Mouse (Mus musculus) neural tube, embryonic 12.5 days (tissue): ENCODE results near the gene Spon1. TPM values are rescaled to one million over a fixed set of nuclear protein-coding genes. Genes with fewer than 3 reads are reported as not detected.

Source experiments
- ATAC-seq: fragments of 200-750 bp; cut with Nextera tagmentation; 2 replicates; pipeline ENCODE4 v1.8.0; 2017; ENCODE audit warnings: low read depth, mild to moderate bottlenecking, moderate TSS enrichment, moderate library complexity; ENCODE audit not compliant: low FRiP score
- H3K27ac ChIP-seq: fragments of 300-500 bp; sonication (generic); 2 replicates; pipeline ENCODE4 v1.5.1; 2016
- H3K27me3 ChIP-seq: fragments of 300-500 bp; sonication (generic); replicated peaks from 2 replicates; pipeline ENCODE4 v1.6.1; 2016; ENCODE audit warnings: mild to moderate bottlenecking
- H3K36me3 ChIP-seq: fragments of 300-500 bp; sonication (generic); 2 replicates; pipeline ENCODE4 v1.6.1; 2016; ENCODE audit warnings: mild to moderate bottlenecking
- H3K4me1 ChIP-seq: fragments of 300-500 bp; sonication (generic); 2 replicates; pipeline ENCODE4 v1.6.1; 2016
- H3K4me2 ChIP-seq: fragments of 300-500 bp; sonication (generic); replicated peaks from 2 replicates; pipeline ENCODE4 v1.6.1; 2016; ENCODE audit warnings: mild to moderate bottlenecking
- H3K4me3 ChIP-seq: fragments of 300-500 bp; sonication (generic); 2 replicates; pipeline ENCODE4 v1.5.1; 2016
- H3K9ac ChIP-seq: fragments of 300-500 bp; sonication (generic); 2 replicates; pipeline ENCODE4 v1.6.1; 2016; ENCODE audit warnings: mild to moderate bottlenecking
- H3K9me3 ChIP-seq: fragments of 300-500 bp; sonication (generic); 2 replicates; pipeline ENCODE4 v1.6.1; 2016; ENCODE audit warnings: mild to moderate bottlenecking
- WGBS: fragments of 180-500 bp; shearing (Covaris S2); methylation state at CpG from one replicate; pipeline ENCODE4 v1.1.7; 2016; 5-methylcytosine and 5-hydroxymethylcytosine counted together
- polyA plus RNA-seq: library from polyadenylated mRNA; unstranded; fragments of >200 nt; fragmentation: Nextera tagmentation; extraction: Ambion mirVana; gene quantifications from 2 replicates; pipeline ENCODE4 v1.2.1, GENCODE M21; 2016

The Spon1 gene
- 85.9 and 86.4 TPM in 2 replicates for polyA plus RNA-seq

DNA sequence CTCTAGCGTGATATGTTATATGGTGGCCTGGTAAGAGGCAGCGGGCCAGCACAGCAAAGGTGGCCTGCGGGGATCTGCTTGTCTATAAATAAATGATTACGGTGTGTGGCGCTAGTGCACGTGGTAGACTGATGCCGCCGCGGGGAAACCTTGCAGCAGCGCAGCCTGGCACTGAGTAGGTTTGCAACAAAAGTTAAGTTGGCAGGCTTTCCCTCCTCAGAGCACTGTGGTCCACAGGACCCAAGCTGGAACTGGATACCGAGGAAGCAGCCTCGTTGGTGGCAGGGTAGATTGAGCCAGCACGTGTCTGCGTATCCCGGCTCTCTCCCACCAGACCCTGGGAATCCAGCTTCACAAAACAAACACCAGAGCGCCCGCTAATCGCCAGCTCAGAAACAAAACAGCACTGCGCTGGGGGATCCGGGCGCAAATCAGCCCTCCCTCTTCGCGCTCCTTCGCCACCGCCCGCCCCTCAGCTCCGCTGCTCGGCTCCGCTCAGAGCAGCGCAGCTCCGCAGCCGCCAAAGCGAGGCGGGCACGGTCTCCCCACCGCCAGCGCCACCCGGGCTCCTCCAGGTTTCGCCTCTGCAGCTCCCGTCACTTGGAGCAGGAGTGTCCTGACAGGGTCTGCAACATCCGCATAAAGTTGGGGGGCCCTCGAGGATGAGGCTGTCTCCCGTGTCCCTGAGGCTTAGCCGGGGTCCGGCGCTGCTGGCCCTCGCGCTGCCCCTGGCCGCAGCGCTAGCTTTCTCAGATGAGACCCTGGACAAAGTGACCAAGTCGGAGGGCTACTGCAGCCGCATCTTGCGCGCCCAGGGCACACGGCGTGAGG lies at the start of gene Spon1:
TSS of gene Spon1 (plus strand) at position 332 of the 831 bp plus-strand sequence.
- Histone ChIP-seq H3K4me1 (peaks cover 18% of the 10 kb centered on the region; the same call in 1 of the 2 replicates), H3K27me3 (peaks cover 40% of the 10 kb centered on the region), H3K4me2 (peak within 1 kb of the TSS; percentile 95), H3K4me3 (peak within 1 kb of the TSS; percentile 53), H3K27ac (no peak within 1 kb of the TSS), H3K9ac (peak within 1 kb of the TSS; percentile 64), H3K36me3 (no peaks in the 10 kb centered on the region), H3K9me3 (peaks cover 6% of the 10 kb centered on the region; the same call in 1 of the 2 replicates)
- under 1% methylated on average over 56 of the region's 56 CpGs for WGBS
- peak; percentile 95 for ATAC-seq

DNA sequence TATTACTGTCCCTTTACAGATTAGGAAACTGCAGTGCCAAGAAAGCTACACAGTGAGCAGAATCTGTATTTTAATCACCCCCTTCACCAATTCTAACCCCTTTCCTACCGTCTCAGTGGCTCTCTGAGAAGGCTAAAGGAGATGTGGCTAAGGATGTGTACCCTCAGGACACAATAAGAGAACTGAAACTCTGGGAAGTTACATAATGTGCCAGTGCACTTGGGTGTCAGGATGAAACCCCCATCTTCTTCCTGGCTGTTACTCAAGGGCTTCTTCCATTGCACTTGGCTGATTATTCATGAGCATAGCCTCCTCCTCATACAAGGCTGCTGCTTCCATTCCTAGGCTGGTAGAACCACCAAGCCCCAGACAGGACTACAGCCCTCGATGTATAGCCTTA lies 43.8 kb upstream of the Spon1 start:
- no peaks in the 10 kb centered on the region for H3K27me3 ChIP-seq
- H3K9ac ChIP-seq = no peak overlapping the region
- no peak for ATAC-seq
- no peak overlapping the region for H3K27ac ChIP-seq
- H3K9me3 ChIP-seq = no peaks in the 10 kb centered on the region
- H3K4me3 ChIP-seq = no peak overlapping the region
- H3K4me2 ChIP-seq = no peak overlapping the region
- no peaks in the 10 kb centered on the region for H3K36me3 ChIP-seq
- 91% methylated on average over 2 of the region's 2 CpGs for WGBS
- H3K4me1 ChIP-seq = no peaks in the 10 kb centered on the region

DNA sequence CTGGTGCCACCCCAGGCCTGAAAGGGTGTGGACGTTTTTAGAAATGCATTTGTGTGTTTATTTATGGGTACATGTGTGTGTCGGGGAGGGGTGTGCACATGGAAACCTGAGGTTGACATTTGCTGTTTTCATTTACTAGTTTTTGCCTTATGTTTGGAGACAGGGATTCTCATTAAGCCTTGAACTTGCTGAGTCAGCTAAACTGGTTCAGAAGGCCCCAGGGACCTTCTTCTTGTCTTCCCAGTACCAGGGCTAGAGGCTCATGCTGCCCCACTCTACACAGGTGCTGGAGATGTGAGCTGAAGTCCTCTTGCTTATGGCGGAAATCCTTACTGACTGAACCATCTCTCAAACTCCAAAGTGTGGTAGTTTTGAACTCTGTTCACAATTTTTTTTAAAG lies 41.9 kb upstream of the Spon1 start:
- Histone ChIP-seq H3K9ac (no peak overlapping the region), H3K4me3 (no peak overlapping the region), H3K9me3 (no peaks in the 10 kb centered on the region), H3K27ac (no peak overlapping the region), H3K36me3 (no peaks in the 10 kb centered on the region), H3K27me3 (no peaks in the 10 kb centered on the region), H3K4me1 (no peaks in the 10 kb centered on the region), H3K4me2 (no peak overlapping the region)
- WGBS = 81% methylated on average over 3 of the region's 3 CpGs
- no peak for ATAC-seq

DNA sequence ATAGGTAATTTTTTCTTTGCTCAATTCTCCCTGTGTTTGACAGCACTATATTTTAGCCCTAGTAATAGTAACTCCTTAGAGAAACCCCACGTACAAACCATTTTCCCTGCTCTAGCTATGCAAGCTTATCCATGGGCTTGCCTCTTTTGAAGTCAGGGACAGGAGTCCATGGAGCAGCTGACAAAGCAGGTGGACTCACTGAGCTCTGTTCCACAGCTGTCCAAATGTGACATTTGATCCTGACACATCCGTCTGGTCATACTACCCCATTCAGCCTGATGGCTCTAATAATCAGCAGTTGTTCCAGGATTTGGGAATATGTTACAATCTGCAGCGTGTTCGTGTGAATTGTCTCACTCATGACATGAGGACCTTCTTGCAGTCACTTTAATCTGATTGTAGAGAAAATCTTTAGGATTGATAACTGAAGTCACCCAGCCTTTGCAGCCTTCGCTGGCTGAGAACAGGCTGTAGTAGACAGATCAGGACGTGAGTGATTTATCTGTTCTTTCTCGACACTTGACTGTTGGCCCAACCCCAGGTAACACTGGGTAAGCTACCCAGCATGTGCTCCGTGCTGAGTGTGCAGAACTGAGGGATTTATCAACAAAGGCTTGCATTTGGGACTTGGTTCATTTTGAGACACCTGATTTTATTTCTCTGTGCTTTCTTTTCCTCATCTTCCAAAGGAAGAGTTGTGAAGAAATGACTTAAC lies 37.6 kb upstream of the Spon1 start:
- Histone ChIP-seq H3K9ac (no peak overlapping the region), H3K4me1 (0 out of 2 replicates have a peak, but pooled peaks cover 3% of the 10 kb centered on the region), H3K4me2 (no peak overlapping the region), H3K36me3 (no peaks in the 10 kb centered on the region), H3K27ac (no peak overlapping the region), H3K27me3 (no peaks in the 10 kb centered on the region), H3K9me3 (no peaks in the 10 kb centered on the region), H3K4me3 (no peak overlapping the region)
- WGBS = 66% methylated on average over 8 of the region's 8 CpGs
- no peak for ATAC-seq

DNA sequence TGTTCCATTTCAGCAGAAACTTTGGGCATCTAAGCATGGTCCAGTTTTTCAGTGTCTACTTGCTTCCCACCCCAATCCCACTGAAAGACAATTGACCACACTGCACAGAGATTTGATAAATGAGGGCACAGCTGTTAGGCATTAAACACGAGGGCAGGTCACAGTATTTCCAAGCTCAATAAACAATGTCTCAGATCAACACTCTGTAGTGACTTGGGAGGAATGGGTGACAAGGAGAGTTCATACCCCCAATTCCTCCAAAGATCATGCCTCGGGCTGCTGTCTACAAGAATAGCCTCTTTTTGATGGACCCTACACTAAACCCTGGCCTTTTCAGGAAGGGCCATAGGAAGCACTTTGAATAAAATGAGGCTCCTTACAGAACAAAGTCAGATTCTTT lies 36.9 kb upstream of the Spon1 start:
- Histone ChIP-seq H3K36me3 (no peaks in the 10 kb centered on the region), H3K4me2 (no peak overlapping the region), H3K9me3 (no peaks in the 10 kb centered on the region), H3K9ac (no peak overlapping the region), H3K4me3 (no peak overlapping the region), H3K4me1 (0 out of 2 replicates have a peak, but pooled peaks cover 4% of the 10 kb centered on the region), H3K27ac (no peak overlapping the region), H3K27me3 (no peaks in the 10 kb centered on the region)
- WGBS = 6% methylated on average over 2 of the region's 2 CpGs
- no peak for ATAC-seq

DNA sequence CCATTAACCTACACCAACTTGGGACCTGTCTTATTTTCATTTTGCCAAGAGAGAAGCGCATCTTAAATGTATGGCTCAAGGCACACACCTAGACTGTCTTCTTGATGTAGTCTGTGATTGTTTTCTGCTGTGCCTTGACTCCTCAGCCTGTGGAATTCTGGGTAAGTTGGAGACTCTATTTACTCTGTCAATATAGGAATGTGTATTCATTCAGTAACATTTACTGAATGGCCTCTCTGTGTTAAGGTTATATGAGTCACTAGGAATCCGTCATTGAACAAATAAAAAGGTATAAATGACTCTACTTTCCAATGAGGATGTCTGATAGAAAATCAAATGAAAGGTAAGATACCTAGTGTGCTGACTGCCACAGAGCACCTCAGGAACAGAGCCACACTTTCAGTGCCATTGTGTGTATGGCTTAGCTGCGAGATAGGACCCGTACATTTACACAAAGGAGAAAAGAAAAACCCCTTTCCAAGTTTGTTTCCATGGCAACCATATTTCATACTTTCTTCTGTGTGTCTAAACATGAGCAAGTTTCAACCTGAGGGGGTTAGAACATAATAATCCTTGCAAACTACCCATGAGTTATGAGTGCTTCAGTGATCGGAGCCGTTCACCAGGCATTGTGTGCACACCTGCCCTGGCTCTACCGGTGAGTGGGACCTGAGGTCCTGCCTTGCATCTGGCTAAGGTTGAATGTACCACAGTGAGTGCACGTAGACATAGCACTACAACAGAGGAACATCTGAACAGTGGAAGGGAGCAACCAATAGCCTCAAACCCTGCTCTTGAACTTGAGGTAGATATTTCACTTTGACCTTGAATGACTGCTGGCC lies 35.2 kb upstream of the Spon1 start:
- Histone ChIP-seq H3K4me2 (no peak overlapping the region), H3K4me1 (0 out of 2 replicates have a peak, but pooled peaks cover 4% of the 10 kb centered on the region), H3K36me3 (no peaks in the 10 kb centered on the region), H3K9ac (no peak overlapping the region), H3K4me3 (no peak overlapping the region), H3K9me3 (no peaks in the 10 kb centered on the region), H3K27ac (no peak overlapping the region), H3K27me3 (no peaks in the 10 kb centered on the region)
- 93% methylated on average over 8 of the region's 8 CpGs for WGBS
- ATAC-seq = no peak

DNA sequence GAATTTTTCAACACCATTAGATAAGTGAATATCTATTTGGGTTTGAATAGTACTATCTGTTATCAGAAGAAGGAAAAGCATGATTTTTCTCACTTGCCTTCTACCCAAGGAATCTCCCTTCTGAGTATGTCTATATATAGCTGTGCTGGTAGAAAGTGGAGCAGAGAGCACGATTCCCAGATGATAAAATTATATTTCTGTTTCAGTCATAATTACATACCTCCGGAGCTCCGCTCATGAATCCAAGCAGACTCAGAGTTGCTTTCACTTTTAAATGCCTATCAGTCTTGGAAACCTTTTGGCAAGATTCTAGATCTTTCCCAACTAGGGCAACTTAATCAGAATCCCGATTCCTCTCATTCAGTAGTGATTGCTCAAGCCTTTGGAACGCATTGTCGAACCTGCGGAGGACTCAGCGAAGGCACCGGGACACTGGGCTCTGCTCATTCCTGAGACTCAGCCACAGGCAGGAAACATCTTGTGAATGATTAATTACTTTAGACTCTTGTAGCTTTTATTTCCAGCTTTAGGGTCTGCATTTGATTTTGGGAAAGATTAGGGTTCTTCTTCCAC lies 27.9 kb upstream of the Spon1 start:
- ATAC-seq = no peak
- H3K4me2 ChIP-seq = no peak overlapping the region
- 90% methylated on average over 9 of the region's 9 CpGs for WGBS
- H3K27me3 ChIP-seq = no peaks in the 10 kb centered on the region
- no peak overlapping the region for H3K9ac ChIP-seq
- 0 out of 2 replicates have a peak, but pooled peaks cover 4% of the 10 kb centered on the region for H3K4me1 ChIP-seq
- H3K4me3 ChIP-seq = no peak overlapping the region
- H3K36me3 ChIP-seq = no peaks in the 10 kb centered on the region
- no peak overlapping the region for H3K27ac ChIP-seq
- no peaks in the 10 kb centered on the region for H3K9me3 ChIP-seq

DNA sequence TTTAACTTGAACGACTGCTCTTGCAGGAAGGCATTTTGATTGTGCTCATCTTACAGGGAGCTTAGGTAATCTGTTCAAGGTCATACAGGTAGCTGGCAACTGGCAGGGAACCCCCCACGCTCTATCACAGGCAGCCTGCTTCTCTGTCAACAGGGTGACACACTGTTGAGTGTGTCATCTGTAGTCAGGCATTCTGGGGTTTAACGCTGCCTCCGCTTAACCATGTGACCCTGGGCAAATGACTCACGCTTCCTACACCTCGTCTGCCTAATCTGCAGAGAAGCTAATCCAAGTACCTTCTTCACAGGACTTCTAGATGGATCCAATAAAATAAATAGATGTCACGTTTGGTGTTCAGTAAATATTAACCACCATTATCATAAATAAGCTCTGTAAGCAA lies 26.6 kb upstream of the Spon1 start:
- no peak overlapping the region for H3K4me2 ChIP-seq
- no peak overlapping the region for H3K9ac ChIP-seq
- H3K36me3 ChIP-seq = no peaks in the 10 kb centered on the region
- no peaks in the 10 kb centered on the region for H3K27me3 ChIP-seq
- H3K4me1 ChIP-seq = peaks cover 10% of the 10 kb centered on the region
- H3K27ac ChIP-seq = no peak overlapping the region
- no peak overlapping the region for H3K4me3 ChIP-seq
- WGBS = 88% methylated on average over 7 of the region's 7 CpGs
- no peaks in the 10 kb centered on the region for H3K9me3 ChIP-seq
- no peak for ATAC-seq

DNA sequence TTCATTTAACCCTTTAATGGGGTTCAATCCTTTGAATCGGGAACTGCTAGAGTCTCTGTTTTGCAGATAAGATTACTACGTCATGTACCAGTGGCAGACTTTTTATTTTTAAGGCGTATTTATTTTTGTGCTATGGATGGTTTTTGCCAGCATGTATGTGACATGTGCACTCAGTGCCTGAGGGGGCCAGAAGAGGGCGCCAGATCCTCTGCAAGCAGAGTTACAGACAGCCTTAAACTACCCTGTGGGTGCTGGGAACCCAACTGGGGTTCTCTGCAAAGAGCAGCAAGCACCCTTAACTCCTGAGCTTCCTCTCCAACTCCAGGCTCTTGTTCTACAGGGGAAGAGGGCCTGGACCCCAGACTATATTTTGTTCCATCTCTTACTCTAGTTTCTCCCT lies 23.2 kb upstream of the Spon1 start:
- peaks cover 10% of the 10 kb centered on the region for H3K4me1 ChIP-seq

DNA sequence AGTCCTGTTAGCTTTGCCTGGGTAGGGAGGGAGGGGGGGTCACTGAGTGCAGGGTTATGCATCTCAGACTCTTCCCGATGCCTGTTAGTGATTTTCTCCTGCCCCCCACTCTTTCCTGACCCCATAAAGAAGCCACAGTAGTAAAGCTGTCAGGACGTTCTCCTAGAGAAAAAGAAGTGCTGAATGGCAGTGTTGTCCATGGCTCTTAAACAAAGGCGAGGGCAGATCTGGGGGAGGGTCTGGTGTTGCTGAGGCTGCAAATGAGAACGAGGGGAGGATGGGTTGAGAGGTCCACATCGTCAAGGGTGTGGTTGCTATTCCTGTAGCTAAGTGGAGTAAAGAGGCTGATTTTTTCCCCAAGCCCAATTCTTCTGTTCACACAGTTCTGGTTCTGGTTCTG lies 21.8 kb upstream of the Spon1 start:
- ATAC-seq = peak; percentile 41

More for the DNA sequence above, 23.2 kb upstream of the Spon1 start:
- no peaks in the 10 kb centered on the region for H3K9me3 ChIP-seq
- ATAC-seq = no peak
- no peak overlapping the region for H3K4me3 ChIP-seq
- no peaks in the 10 kb centered on the region for H3K36me3 ChIP-seq
- no peaks in the 10 kb centered on the region for H3K27me3 ChIP-seq
- WGBS = 94% methylated on average over 4 of the region's 4 CpGs
- no peak overlapping the region for H3K4me2 ChIP-seq
- H3K27ac ChIP-seq = no peak overlapping the region
- H3K9ac ChIP-seq = no peak overlapping the region

DNA sequence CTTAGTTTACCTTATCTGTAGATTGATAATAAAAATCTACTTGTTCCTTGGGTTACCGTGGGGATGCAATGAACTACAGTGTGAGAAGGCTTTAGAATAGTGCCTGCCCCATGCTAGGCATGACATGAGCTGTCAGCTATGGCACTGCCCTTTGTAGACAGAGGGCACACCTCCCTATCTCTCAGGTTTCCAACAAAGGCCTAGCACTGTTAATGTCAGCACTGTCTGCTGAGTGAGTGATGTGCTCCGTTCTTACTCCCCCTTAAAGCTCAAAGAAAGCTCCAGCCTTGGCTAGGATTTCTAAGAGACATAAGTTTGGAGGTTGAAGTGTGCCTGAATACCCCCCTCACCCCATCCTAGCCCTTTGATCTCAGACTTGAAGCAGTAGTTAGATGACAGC lies 9.2 kb upstream of the Spon1 start:
- no peaks in the 10 kb centered on the region for H3K36me3 ChIP-seq
- H3K4me2 ChIP-seq = no peak overlapping the region
- H3K27me3 ChIP-seq = peaks cover 7% of the 10 kb centered on the region; the same call in 1 of the 2 replicates
- no peak overlapping the region for H3K27ac ChIP-seq
- H3K9me3 ChIP-seq = no peaks in the 10 kb centered on the region
- H3K4me1 ChIP-seq = no peaks in the 10 kb centered on the region
- H3K4me3 ChIP-seq = no peak overlapping the region
- ATAC-seq = no peak
- no peak overlapping the region for H3K9ac ChIP-seq
- 83% methylated on average over 2 of the region's 2 CpGs for WGBS

More for the DNA sequence above, 21.8 kb upstream of the Spon1 start:
- H3K9ac ChIP-seq = no peak overlapping the region
- H3K4me3 ChIP-seq = no peak overlapping the region
- H3K27me3 ChIP-seq = no peaks in the 10 kb centered on the region
- H3K27ac ChIP-seq = no peak overlapping the region
- H3K4me2 ChIP-seq = 0 out of 2 replicates have a peak overlapping the region, but pooled peaks have one; percentile 12
- 2% methylated on average over 5 of the region's 5 CpGs for WGBS
- H3K4me1 ChIP-seq = peaks cover 10% of the 10 kb centered on the region
- no peaks in the 10 kb centered on the region for H3K36me3 ChIP-seq
- no peaks in the 10 kb centered on the region for H3K9me3 ChIP-seq
